9 mouse cellular contexts compared by ENCODE assay signal in the genomic region with DNA sequence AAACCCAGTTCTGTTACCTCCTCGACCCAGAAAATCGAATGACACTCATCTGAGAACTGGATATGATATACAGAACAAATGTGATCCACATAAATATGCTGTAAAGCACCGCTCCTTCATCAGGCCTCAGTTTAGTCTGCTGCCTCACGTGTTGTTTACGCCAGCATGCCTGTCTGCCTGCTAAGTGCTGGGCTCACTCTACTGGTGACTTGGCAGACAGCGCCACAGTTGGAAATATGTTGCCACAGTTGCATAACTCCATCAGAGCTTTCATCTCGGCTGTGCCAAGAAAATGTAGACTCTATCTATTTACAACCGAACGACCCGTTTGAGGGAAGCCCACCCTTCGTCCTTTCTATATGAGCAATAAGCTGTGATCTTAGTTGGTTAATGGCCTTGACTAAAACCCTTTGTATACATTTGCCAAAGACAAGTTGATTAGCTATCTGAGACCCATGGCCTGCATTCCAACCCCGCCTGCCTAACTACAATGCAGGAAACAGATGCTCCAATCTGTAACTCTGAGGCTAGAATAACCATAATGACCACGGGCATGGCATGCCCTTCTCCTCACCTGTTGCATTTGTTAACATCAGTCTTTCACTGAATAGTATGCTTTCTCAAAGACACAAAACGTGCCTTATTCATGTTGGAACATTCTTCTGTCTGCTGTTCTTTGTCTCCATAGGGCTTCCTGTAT. TPM values are rescaled to one million over a fixed set of nuclear protein-coding genes. Genes with fewer than 3 reads are reported as not detected.
DNase-seq lines count a peak whose midpoint lies in the region; ATAC-seq and TF ChIP-seq lines count a peak whose summit lies in the region.
"Had no signal": no experiment of that assay in that cellular context is flagged by ENCODE, and none has a peak within 500 bp of the region (broad histone marks: within the 10 kb centered on the region; RNA-seq: fewer than 3 reads in every experiment).

No protein-coding gene starts in this region.

- TF ChIP-seq POLR2A in brain, embryonic 14.5 days (IDR thresholded peaks at IDR 0.05; ENCODE audit: borderline replicate concordance, extremely low read depth, insufficient read depth, insufficient read length, poor library complexity, severe bottlenecking), result no peak

- no peak for TF ChIP-seq CTCF in brain, embryonic 14.5 days (IDR thresholded peaks at IDR 0.05; ENCODE audit: borderline replicate concordance, extremely low read depth, insufficient read depth, insufficient read length)

- DNase-seq in heart, adult 11 months, result peak; percentile 89
- no peak for DNase-seq in heart, postnatal 4 days
- DNase-seq in brain, embryonic 14.5 days (ENCODE audit: low read depth), result peak; percentile 73
- DNase-seq in layer of hippocampus, adult 9-10 months (ENCODE audit: low spot score), result peak; percentile 20
- DNase-seq in lung, postnatal 4 days, result peak; percentile 49 to 76
- DNase-seq in thymus, postnatal 14 days, result no peak
- no peak for DNase-seq in neural tube, embryonic 10.5 days (ENCODE audit: extremely low spot score, low spot score)

- ATAC-seq in erythroid progenitor cell, adult 5-6 weeks (replicated peaks; ENCODE audit: low FRiP score, poor library complexity, severe bottlenecking), result no peak

RNA-seq across cellular contexts. Expression of a gene that starts 33.8 kb away (rescaled TPM):
- not detected for total RNA-seq in heart, postnatal 4 days (2021)
- polyA plus RNA-seq in brain, embryonic 14.5 days (2012; rRNA removed), result 3.9 and 5.3 TPM in 2 replicates
- total RNA-seq in erythroid progenitor cell, adult 5-6 weeks (2015; ENCODE audit: low replicate concordance), result not detected in 2 replicates
- total RNA-seq in erythroid progenitor cell, adult 5-6 weeks (2017; ENCODE audit: low replicate concordance), result 11.7 TPM in 1 of 2 replicates, not detected in the other
- polyA plus RNA-seq: G1E had no signal

Comparison
In these comparisons a context has a peak if more than half of its experiments do, and no peak if none do; other contexts are left out.
1. DNase-seq: peak in heart, adult 11 months (single experiment), brain, embryonic 14.5 days (single experiment), layer of hippocampus, adult 9-10 months (single experiment) and lung, postnatal 4 days (2 of 2); none in heart, postnatal 4 days (single experiment), thymus, postnatal 14 days (single experiment) and neural tube, embryonic 10.5 days (single experiment).